Mouse (Mus musculus): Measurements from ENCODE around the gene Kcnj12. TPM values are rescaled to one million over a fixed set of nuclear protein-coding genes. Genes with fewer than 3 reads are reported as not detected.

Kcnj12 gene
- total RNA-seq, 4 experiments from 2014 or later: 15.1 to 19.8 (median 15.6) TPM

- DNase-seq (ENCODE audit: low spot score in 2 of 2): no peak
Measured at GRCm38 (mm10) chr11:61024388-61024787, 2.0 kb downstream of the Kcnj12 start.

- DNase-seq (ENCODE audit: low spot score in 2 of 2): no peak
Measured at GRCm38 (mm10) chr11:61024996-61025395, 2.6 kb downstream of the Kcnj12 start.

- DNase-seq (ENCODE audit: low spot score in 2 of 2): no peak
Measured at GRCm38 (mm10) chr11:61025594-61025993, 3.2 kb downstream of the Kcnj12 start.

- no peak for DNase-seq (ENCODE audit: low spot score in 2 of 2)
Measured at GRCm38 (mm10) chr11:61026381-61026780, 4.0 kb downstream of the Kcnj12 start.

- no peak for DNase-seq (ENCODE audit: low spot score in 2 of 2)
Measured at GRCm38 (mm10) chr11:61027160-61027559, 4.8 kb downstream of the Kcnj12 start.

- DNase-seq (ENCODE audit: low spot score in 2 of 2): no peak
Measured at GRCm38 (mm10) chr11:61028211-61028950, 6.0 kb downstream of the Kcnj12 start.

GRCm38 (mm10) chr11:61029116-61029740, 6.9 kb downstream of the Kcnj12 start:
- DNase-seq (ENCODE audit: low spot score in 2 of 2): no peak

GRCm38 (mm10) chr11:61029864-61030595, 7.7 kb downstream of the Kcnj12 start:
- no peak for DNase-seq (ENCODE audit: low spot score in 2 of 2)

- no peak for DNase-seq (ENCODE audit: low spot score in 2 of 2)
Measured at GRCm38 (mm10) chr11:61031137-61031536, 8.8 kb downstream of the Kcnj12 start.

GRCm38 (mm10) chr11:61031658-61032445, 9.5 kb downstream of the Kcnj12 start:
- DNase-seq (ENCODE audit: low spot score in 2 of 2): no peak

- no peak for DNase-seq (ENCODE audit: low spot score in 2 of 2)
Measured at GRCm38 (mm10) chr11:61032481-61032880, 10.1 kb downstream of the Kcnj12 start.

GRCm38 (mm10) chr11:61033160-61033559, 10.8 kb downstream of the Kcnj12 start:
- DNase-seq (ENCODE audit: low spot score in 2 of 2): no peak

- no peak for DNase-seq (ENCODE audit: low spot score in 2 of 2)
Measured at GRCm38 (mm10) chr11:61036639-61037038, 14.3 kb downstream of the Kcnj12 start.

GRCm38 (mm10) chr11:61038277-61038782, 16.0 kb downstream of the Kcnj12 start:
- DNase-seq (ENCODE audit: low spot score in 2 of 2): no peak

- DNase-seq (ENCODE audit: low spot score in 2 of 2): peak in 1 of 2 experiments; percentile 79
Measured at GRCm38 (mm10) chr11:61040856-61041652, 18.7 kb downstream of the Kcnj12 start.

GRCm38 (mm10) chr11:61042593-61042992, 20.2 kb downstream of the Kcnj12 start:
- no peak for DNase-seq (ENCODE audit: low spot score in 2 of 2)

GRCm38 (mm10) chr11:61043055-61043992, 21.0 kb downstream of the Kcnj12 start:
- no peak for DNase-seq (ENCODE audit: low spot score in 2 of 2)

GRCm38 (mm10) chr11:61044741-61045140, 22.4 kb downstream of the Kcnj12 start:
- no peak for DNase-seq (ENCODE audit: low spot score in 2 of 2)

- no peak for DNase-seq (ENCODE audit: low spot score in 2 of 2)
Measured at GRCm38 (mm10) chr11:61047441-61047840, 25.1 kb downstream of the Kcnj12 start.

Measured in left cerebral cortex, adult 8-10 months (tissue).